Mouse (Mus musculus) urinary bladder, postnatal 25 days (tissue): ENCODE measurements around the gene Sugt1.

Experiments
- DNase-seq: peaks from one replicate; pipeline ENCODE4 v3.0.0; 2022; ENCODE audit warnings: low spot score

Gene Sugt1

DNA sequence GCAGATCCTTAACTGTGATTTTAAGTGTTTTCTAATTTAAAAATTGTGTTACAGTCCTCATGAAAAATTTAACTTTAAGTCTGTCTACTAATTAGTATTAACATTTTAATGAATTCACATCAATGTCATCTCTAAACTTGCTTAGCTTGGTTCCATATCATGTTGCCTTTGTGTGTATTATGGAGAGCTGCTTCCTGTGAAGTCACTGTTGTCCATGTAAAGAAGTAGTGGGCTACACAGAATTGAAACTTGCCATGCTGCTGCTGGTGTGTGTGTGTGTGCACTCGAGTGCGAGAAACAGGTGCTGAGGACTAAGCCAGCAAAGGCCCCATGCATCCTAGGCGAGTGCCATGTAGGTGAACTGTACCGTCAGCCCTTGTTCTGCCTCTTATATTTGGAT, 19.9 kb downstream of the Sugt1 start:
- no peak for DNase-seq

DNA sequence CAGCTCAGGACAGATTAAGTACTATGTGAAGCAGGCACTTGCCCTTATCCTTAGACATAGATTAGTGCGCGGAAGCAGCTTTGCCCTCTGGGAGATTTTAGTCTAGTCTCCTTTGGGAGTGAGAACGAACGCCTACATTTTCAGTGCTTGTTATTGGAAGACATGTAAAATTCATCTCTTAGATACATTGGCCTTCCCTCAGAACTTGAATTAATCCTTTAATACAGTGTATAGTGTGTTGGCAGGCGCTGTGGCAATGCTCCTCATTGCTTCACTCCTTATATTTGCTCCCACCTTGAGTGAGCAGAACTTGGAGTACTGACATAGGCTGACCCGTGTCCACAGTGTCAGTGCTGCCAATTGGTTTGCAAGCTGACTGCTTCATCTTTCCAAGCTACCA, 20.8 kb downstream of the Sugt1 start:
- no peak for DNase-seq

DNA sequence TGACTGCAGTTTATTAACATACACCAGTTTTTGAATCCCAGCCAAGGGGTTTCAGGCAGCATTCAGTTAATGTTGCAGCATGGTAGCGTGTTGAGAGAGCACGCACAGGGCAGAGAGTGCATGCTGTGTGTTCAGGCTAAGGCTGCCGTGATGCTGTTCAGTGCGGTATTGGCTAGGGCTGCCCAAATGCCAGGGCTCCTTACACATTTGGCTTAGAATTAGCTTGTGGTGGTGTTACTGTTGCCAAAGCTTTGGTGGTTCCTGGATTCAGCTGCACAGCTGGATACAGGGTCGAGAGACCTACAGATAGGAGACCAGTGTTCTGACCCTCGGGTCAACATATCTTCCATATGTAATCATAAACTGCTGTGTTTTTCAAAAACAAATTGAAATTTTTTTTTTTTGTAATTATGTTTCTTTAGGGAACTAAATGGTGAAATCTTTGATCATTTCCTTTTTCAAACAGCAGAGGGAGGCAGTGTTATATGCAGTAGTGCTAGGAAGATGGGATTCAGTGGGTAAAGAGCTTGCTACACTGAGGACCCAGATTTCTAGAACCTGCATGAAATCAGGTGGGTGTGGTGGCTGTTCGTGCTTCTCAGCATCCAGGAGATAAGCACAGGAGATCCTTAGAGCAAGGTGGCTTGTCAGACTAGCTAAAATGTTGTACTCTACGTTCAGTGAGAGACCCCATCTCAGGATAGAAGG, 29.8 kb downstream of the Sugt1 start:
- DNase-seq, result no peak

DNA sequence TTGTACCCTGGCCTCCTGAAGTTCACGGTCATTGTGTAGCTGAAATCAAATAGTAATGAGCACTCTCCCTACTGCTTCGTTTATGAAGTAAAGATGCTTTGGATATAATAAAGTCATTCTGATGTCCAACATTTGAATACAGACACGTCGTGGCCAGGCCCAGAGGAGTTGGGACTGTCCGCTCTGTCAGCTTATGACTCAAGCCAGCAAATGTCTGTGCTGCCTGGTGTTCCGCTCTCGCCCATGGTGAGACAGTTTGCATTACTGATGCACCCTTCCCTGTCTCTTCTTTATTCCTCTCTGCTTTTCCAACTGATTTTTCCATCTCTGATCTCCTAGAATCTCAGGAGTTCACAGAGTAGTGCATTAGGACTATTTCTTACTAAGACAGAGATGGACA, 32.3 kb downstream of the Sugt1 start:
- DNase-seq, result no peak

DNA sequence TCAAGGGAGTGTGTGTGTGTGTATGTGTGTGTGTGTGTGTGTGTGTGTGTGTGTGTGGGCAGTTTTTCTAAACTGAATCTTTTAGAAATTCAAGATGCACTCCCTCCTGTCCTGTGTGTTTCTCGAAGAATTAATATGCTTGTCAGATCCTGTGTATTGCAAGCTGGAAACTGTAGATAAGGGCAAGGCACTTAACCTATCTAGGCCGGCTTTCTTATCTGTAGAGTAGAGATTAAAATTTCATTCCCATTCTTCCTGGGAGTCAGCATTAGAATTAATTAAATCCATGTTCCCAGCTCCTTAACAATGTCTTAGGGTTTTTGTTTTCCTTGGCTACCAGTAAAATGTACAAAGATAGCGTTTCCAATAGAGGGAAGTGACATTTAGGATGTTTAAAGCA, 33.7 kb downstream of the Sugt1 start:
- DNase-seq, result no peak

DNA sequence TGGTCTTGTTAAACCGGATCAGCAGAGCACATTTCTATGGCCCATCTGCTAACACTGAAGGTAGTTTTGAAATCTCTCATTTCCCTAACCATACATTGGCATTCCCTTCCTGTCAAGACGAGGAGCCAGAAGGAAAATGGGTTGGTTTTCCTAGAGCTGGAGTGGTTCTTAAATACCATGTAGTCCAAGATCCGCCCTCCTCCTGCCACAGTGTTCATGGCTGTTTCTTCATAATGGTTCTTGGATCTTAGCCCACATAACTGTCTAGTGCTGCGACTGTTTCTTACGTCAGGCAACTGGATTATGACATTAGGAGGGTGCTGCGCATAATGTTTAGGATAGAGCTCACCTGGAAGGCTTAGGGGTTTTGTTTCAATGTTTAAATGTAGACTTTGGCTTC, 44.8 kb downstream of the Sugt1 start:
- no peak for DNase-seq

DNA sequence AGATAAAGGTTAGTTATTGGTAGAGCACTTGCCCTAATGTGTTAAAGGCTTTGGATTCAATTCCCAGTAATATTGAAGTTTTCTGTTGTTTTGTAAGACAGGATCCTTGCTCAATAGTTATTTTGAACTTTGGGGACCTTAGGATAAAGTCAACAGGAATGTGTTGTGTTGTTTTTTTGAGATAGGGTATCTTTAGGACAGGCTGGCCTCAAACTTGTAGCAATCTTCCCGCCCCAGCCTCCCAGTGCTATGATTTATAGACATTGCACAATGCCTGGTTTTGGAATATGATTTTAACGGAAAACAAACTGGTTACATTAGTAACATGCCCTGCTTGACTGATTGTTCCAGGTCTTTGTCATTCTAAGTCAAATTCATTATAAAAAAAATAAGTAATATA, 45.7 kb downstream of the Sugt1 start:
- DNase-seq, result no peak

DNA sequence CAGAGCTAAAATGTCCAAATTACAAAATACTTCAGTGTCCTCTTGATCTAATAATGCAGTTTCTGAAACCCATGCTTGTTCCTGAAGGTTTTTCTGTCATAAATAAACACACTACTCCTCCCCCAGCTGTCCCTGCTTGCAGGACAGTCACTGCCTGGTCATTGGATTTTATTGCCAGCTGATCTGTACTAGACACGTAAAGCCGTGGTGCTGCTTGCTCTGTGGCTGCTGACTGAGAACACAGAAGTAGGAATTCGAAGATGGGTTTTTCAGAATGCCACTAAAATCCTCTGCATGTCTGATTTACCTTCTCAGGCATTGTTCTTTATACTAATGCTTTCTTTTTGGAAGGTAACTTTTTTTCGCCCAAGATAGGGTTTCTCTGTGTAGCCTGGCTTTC, 49.3 kb downstream of the Sugt1 start:
- no peak for DNase-seq

DNA sequence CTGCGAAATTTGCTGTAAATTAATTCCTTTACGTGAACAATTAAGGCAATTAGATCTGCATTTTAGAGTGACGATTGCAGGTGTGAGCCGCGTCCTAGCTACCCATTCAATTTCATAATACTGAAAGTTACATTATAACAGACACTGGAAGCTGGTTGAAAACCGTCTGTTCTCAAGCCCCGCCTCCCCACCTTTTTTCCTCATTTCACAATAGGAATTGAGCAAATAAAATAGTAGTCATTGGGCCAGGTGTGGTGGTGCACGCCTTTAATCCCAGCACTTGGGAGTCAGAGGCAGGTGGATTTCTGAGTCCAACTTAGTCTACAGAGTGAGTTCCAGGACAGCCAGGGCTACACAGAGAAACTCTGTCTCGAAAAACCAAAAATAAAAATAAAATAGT, 54.6 kb downstream of the Sugt1 start:
- no peak for DNase-seq

DNA sequence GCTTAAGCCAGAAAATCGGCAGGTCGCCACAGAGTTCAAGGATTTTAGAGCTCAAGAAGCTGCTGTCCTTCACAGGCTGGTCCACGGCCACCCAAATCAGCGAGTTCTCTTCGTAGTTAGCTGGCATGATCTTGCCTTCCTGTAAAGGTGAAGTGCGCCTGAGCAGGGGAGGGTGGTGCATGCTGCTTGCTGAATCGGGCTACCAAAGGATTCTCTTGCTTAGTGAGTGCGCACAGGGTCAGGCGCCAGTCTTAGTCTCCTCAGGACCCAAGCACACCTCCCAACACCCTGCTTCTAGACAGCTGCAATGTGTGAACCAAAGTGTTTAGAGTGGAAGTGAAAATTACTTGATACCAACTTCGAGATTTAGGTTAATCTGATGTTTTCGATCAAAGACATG, 57.9 kb downstream of the Sugt1 start:
- DNase-seq, result no peak

DNA sequence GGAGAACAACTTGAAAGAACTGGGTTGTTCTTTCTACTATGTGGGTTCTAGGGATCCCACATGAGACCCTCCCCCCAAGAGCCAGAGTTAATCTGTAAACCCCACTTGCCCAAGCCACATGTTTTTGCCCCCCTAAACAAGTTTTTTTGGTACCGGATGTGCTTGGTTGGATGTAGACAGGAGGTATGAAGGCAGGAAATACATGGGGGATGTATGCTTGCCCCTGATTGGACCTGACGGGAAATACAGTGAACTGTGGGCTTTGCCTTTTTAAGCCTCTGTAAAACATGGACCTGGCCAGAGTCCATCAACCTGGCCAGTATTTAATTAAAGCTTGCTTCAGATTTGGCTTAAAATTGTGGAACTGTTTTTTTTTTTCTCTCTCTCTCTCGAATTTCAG, 62.2 kb downstream of the Sugt1 start:
- DNase-seq, result no peak

DNA sequence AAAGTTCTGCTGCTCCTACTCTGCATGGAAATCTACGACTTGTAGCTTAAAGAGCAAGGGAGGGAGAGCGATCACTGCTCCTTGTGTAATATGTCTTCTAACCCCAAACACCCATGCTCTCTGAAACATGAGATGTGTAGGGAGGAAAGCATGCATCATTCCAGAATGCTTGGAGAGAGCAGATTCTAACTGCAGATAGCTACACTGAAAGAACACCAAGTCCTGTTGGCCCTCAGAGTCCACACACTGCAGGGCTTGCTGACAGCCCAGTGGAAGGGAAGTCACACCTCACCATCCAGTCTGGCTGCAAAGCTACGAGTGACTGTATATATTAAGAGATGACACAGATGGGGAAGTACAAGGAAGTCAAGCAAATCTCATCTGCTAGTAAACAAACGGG, 65.2 kb downstream of the Sugt1 start:
- DNase-seq, result no peak

DNA sequence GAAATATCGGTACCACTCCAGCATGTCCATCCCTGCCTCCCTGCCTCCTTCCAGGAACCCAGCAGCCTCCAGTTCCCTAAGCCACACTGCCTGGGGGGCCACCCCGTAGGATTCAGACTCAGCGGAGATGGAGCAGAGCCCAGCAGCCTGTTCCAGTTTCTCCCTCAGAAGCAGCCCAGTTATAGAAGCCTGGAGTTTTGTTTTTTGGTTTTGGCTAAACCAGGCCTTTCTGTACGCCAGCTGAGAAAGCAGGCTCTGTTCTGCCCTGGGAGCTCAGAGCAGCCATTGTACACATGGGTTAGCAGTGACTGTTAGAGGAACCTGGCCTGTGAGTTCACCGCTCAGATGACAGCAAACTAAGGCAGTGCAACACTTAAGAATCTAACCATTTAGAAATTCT, 70.8 kb downstream of the Sugt1 start:
- no peak for DNase-seq

DNA sequence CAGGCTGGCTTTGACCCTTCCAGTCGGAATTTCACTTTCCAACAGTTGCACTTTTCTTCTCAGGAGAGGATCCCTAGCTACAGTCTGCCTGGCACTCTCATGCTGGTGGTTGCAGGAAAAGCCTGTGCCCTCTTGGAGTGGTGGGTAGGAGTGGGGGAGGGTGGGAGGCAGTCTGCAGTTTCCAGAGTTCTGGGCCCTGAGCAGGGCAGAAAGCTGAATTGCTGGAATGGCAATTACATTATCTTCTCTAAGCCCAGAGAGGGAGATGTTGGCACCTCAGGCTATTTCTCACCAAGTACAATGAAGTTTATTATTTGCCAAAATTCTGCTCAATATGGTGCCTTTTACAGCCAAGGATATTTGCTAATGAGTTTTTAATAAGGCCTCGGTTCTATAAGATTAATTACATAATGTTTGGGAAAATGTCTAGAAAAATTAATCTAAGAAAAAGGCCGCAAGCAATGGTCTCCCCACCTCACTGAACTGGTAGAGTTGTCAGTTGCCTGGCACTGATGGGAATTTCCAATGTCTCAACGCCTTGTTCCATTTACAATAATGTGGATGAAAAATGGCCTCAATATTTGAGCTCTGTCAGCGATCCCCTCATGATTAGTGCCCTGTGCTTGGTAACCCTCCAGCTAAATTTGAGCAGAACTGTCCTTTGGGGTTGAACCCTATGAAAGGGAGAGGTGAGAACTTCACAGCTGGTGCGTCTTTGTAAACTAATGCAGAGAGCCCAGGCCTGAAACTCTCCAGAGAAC, 71.4 kb downstream of the Sugt1 start:
- DNase-seq, result no peak

DNA sequence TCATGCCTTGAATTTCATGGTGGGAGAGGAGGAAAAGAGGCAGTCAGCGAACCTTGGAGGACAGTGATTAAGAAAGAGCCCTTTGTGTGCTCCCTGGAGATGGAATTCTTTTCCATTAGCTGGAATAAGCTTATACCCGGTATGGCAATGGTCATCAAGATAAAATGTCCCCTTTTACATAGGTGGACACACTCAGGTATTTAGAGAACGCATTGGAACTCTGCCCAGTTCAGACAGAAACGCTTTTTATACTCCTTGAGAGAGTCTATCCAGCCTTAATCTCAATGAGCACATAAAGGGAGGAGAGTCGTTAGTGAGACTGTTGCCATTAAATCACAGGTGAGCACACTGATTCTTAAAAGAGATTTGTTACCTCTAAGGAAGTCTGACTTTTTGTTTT, 73.0 kb downstream of the Sugt1 start:
- no peak for DNase-seq

DNA sequence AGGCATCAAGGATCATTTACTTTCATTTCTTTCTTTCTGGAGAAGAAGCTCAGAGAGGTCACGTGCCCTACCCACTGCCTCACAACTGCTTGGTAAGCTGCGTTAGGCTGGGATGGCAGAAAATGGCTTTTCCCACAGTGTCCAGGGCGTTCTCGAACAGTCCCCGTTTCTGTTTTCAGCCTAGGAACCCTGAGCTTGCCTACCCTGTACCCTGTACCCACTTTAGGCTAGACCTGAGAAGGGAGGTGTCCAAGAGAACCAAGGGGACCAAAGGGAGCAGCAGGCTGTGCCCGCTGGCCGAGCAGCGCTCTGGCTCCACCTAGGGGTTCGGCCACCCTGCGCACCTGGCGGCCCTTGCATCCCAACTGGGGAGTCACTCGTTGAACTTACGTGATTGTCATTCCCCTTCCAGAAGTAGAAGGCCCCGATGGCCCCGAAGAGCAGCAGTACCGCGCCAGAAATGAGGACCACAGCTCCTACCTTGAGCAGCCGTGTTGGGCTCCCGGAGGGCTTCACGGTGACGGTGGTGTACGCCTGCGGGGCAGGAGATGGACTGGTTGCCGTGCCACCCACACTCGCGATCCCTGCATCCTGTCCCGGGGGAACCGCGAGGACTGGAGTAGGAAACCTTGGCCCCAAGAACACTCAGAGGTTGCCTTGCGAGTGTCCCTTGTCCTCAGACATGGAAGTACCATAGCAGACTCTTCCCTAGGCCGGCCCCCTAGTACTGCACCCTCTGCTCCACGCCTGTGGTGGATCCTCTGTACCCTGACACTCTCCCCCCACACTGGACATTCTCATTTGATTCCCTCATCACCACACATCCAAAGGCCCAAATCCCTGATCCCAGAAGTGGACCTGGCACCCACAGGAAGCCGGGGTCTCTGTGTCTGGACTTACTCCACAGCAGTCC, 73.8 kb downstream of the Sugt1 start:
- DNase-seq, result peak; percentile 60

DNA sequence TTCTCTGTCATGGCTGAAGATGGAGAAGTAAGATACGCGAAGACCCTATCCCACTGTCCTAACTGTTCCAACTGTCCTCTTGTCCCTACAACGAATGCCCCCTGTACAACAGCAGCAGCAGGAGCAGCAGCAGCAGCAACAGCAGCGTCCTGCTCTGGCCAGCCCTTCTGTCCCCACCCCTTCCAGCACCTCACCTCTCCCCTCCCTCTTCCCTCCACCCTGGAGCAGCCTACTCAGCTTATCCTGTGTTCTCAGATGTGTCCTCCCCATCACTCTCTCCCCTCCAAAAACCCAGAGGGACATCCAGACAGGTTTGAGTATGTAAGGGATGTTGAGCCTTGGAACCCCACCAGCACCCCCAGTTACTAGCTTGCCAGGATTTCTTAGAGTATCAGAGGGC, 74.5 kb downstream of the Sugt1 start, which contains the start of gene Cnmd:
TSS of gene Cnmd (minus strand) at position 170 of the 400 bp plus-strand sequence.
- DNase-seq, result no peak

DNA sequence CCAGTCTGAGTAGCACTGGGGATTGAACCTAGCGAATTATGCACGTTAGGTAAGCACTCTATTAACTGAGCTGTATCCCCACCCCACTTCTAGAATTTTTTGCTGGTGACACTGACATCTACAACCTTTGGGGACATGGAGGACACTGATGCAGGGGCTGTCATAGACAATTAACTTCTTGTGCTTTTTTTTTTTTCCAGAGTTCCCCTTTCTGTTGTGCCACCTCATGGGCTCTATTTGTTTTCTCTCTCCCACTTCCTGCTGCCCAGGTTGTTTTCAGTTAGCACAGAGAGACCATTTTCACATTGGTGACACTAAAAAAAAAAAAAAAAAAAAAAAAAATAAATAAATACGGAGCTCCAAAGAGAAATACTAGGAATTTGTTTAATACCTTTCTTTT, 83.5 kb downstream of the Sugt1 start:
- no peak for DNase-seq

DNA sequence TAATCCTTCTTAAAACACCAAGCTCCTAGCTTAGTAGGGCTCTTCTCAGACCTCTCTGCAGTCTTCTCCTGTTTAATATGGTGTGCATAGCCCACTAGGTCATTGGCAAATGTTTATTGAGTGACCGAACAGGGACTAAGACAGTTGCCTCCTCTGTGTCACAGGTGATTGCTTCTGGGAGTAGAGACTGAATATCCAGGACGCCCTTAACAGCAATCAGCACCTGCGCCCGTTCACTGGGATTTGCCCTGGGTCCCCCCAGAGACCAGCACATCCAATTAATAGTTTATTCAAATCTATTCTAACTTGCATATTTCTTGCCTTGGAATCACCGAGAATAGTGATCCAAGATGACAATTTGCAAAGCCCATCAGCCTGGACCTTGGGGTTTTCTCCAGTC, 85.1 kb downstream of the Sugt1 start:
- DNase-seq, result no peak

DNA sequence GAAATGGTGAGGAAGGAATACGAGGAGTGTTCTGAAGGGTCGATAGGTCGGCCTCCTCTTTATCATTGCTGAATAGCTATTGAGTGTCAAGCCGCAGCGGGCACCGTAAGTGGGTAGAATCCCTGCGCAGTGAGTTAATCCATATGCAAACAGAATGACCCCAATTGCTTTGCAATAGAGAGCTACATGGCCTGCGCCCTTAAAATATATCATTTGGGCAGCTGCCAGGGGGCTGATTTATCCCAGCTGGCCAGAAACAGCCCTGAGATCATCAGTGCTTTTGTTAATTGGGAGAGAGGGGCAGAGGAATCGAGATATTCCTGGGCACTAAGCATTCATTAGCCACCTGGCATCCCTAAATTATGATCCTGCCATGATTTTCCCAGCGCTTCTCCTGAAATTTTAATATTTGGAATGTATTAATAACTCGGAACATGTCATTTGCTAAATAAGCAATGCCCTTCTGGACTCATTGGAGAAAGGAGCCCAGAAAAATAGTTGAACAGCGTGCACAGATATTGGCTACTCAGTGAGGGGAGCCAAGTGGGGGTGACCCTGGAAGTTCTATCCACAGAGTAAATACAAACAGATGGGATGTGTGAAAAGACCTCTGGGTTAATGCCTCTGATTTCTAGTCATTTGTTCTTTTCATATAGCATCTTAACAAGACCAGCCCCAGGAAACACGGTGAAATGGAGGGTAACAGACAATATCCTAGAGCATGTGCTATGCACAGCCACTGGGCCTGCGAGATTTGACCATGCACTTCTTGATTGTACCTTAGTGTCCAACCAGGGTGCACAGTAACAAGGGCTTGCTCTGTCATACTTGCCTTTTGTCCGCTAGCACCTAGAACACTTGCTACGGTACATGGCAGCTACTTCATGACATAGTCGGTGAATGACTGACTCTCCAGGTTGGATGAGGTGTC, 85.9 kb downstream of the Sugt1 start:
- DNase-seq, result no peak

DNA sequence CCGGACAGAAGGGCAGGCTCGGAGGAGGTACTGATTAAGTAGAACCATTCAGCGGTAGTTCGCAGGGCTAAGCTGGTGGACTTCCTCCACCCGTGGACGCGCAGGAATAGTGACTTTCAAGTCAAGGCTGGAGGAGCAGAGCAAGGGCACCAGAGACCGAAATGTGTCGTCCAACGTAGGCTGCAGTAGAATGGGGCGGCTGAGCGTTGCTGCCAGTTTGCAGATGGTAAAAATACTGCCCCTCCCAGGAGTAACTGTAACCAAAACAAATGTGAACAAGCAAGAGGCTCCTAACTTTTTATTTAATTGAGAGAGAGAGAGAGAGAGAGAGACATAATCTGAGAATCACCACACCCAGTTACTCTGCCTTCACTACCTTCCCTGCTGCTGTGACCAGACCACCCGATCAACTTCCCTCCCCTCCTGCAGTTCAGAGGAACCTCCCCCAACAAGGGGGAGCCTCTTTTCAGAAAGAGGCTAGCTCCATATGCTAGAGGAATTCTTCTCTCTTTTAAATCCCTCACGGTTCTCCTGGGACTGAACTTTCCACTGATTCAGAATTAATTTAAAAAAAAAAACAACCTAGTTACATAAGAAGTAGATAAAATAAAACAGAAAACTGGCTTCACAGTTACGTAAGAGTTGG, 89.7 kb downstream of the Sugt1 start:
- no peak for DNase-seq
